In genomic region chr3:87942471-87942870, GRCm38 (mm10) we compare ENCODE assay signal across 19 mouse cellular contexts. TPM values are rescaled to one million over a fixed set of nuclear protein-coding genes. Genes with fewer than 3 reads are reported as not detected.
"Had no signal": no experiment of that assay in that cellular context is flagged by ENCODE, and none has a peak within 500 bp of the region (broad histone marks: within the 10 kb centered on the region; RNA-seq: fewer than 3 reads in every experiment).

No protein-coding gene starts in this region.

- H3K9me3 ChIP-seq: limb, embryonic 13.5 days; liver, embryonic 13.5 days; midbrain, embryonic 13.5 days; neural tube, embryonic 12.5 days; neural tube, embryonic 15.5 days; stomach, embryonic 15.5 days had no signal

- H3K4me2 ChIP-seq: limb, embryonic 13.5 days; liver, embryonic 13.5 days; lung, embryonic 14.5 days; midbrain, embryonic 13.5 days; neural tube, embryonic 12.5 days; neural tube, embryonic 15.5 days; stomach, embryonic 15.5 days had no signal

- H3K27me3 ChIP-seq: limb, embryonic 13.5 days; midbrain, embryonic 13.5 days; neural tube, embryonic 12.5 days; neural tube, embryonic 15.5 days had no signal

- H3K9ac ChIP-seq: limb, embryonic 13.5 days; liver, embryonic 13.5 days; lung, embryonic 14.5 days; midbrain, embryonic 13.5 days; neural tube, embryonic 12.5 days; neural tube, embryonic 15.5 days; stomach, embryonic 15.5 days had no signal

- H3K27ac ChIP-seq: kidney, postnatal 0 days; limb, embryonic 13.5 days; liver, embryonic 13.5 days; macrophage; midbrain, embryonic 13.5 days; neural tube, embryonic 12.5 days; neural tube, embryonic 15.5 days; stomach, embryonic 15.5 days had no signal

- H3K4me3 ChIP-seq: limb, embryonic 13.5 days; liver, embryonic 13.5 days; midbrain, embryonic 13.5 days; neural tube, embryonic 12.5 days; neural tube, embryonic 15.5 days; stomach, embryonic 15.5 days had no signal

- DNase-seq: kidney, adult 2 months; kidney, postnatal 36 days; left cerebral cortex, postnatal 4 days; liver, embryonic 13.5 days; lung, embryonic 14.5 days; retina, postnatal 1 day; right cerebral cortex, postnatal 25 days; spleen, adult 18-20 months; thymus, postnatal 25 days had no signal

- ATAC-seq: lung, postnatal 0 days; midbrain, embryonic 13.5 days had no signal

RNA-seq across cellular contexts. Expression of gene Crabp2, which starts 6.0 kb away (rescaled TPM):
- total RNA-seq: liver, adult 2 months; megakaryocyte, adult 5-6 weeks had no signal
- polyA plus RNA-seq: liver, adult 2 months; macrophage had no signal

RNA-seq across cellular contexts. Expression of gene Nes, which starts 28.4 kb away (rescaled TPM):
- total RNA-seq: megakaryocyte, adult 5-6 weeks had no signal
